Comparison of ENCODE assay signal across 20 mouse cellular contexts in the genomic region with DNA sequence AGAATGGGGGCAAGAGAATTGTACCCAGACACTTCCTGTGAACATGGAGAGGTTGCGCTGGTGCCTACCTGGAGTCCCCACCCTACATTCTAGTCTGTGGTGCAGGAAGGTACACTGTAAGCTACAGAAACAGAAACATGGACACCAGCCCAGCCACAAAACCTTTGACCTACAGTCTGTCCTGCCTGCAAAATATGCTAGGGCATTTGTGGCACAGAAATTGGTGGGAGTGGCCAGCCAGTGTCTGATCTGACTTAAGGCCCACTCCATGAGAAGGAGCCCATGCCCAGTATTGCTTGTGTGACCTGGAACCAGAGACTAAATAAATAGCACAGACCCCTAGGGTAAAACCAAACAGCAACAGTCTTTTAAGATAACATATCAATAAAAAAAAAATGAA. TPM values are rescaled to one million over a fixed set of nuclear protein-coding genes. Genes with fewer than 3 reads are reported as not detected.
DNase-seq lines count a peak whose midpoint lies in the region; ATAC-seq lines count a peak whose summit lies in the region.
"Had no signal": no experiment of that assay in that cellular context is flagged by ENCODE, and none has a peak within 500 bp of the region (broad histone marks: within the 10 kb centered on the region; RNA-seq: fewer than 3 reads in every experiment).

No protein-coding gene starts in this region.

- peak; percentile 78 for DNase-seq in heart, adult 11 months
- DNase-seq in kidney, adult 9 months, result peak; percentile 20
- DNase-seq in kidney, adult 18-20 months, result no peak
- DNase-seq in liver, embryonic 11.5 days (ENCODE audit: low spot score), result no peak
- DNase-seq: adrenal gland, adult 8-10 months; cerebellum, adult 2 months; cerebellum, postnatal 10 days; forebrain, postnatal 0 days; gastrocnemius, postnatal 14 days; heart, postnatal 36 days had no signal

- no peaks in the 10 kb centered on the region for H3K9me3 ChIP-seq in heart, embryonic 11.5 days (replicated peaks; ENCODE audit: control insufficient read depth, low read length)
- no peaks in the 10 kb centered on the region for H3K9me3 ChIP-seq in liver, embryonic 15.5 days (replicated peaks)
- no peaks in the 10 kb centered on the region for H3K9me3 ChIP-seq in liver, embryonic 11.5 days (ENCODE audit: control insufficient read depth, low read length)
- H3K9me3 ChIP-seq: embryonic facial prominence, embryonic 10.5 days; forebrain, embryonic 13.5 days; heart, embryonic 13.5 days; hindbrain, embryonic 15.5 days had no signal

- no peak overlapping the region for H3K4me3 ChIP-seq in heart, embryonic 11.5 days (ENCODE audit: low read depth, low read length)
- H3K4me3 ChIP-seq in liver, embryonic 15.5 days (replicated peaks), result no peak overlapping the region
- H3K4me3 ChIP-seq in liver, embryonic 11.5 days (ENCODE audit: low read depth, low read length), result no peak overlapping the region
- H3K4me3 ChIP-seq: embryonic facial prominence, embryonic 10.5 days; forebrain, embryonic 13.5 days; heart, embryonic 13.5 days; hindbrain, embryonic 15.5 days had no signal

- H3K9ac ChIP-seq in heart, embryonic 11.5 days (ENCODE audit: low read depth, low read length), result no peak overlapping the region
- no peak overlapping the region for H3K9ac ChIP-seq in liver, embryonic 15.5 days
- no peak overlapping the region for H3K9ac ChIP-seq in liver, embryonic 11.5 days (ENCODE audit: low read depth, low read length)
- H3K9ac ChIP-seq: forebrain, embryonic 13.5 days; forebrain, postnatal 0 days; heart, embryonic 13.5 days; hindbrain, embryonic 15.5 days had no signal

- WGBS in heart, embryonic 11.5 days (ENCODE audit: insufficient replicate concordance), result 100% methylated on average over 1 of the region's 1 CpGs
- WGBS in liver, embryonic 15.5 days (ENCODE audit: insufficient replicate concordance), result 93% methylated on average over 1 of the region's 1 CpGs
- 83% methylated on average over 1 of the region's 1 CpGs for WGBS in liver, embryonic 11.5 days

- no peak overlapping the region for H3K4me2 ChIP-seq in heart, embryonic 11.5 days
- no peak overlapping the region for H3K4me2 ChIP-seq in liver, embryonic 15.5 days
- no peak overlapping the region for H3K4me2 ChIP-seq in liver, embryonic 11.5 days
- H3K4me2 ChIP-seq: forebrain, embryonic 13.5 days; heart, embryonic 13.5 days; hindbrain, embryonic 15.5 days had no signal

- peaks cover 25% of the 10 kb centered on the region for H3K27me3 ChIP-seq in heart, embryonic 11.5 days (ENCODE audit: control insufficient read depth, insufficient read depth, low read length)
- H3K27me3 ChIP-seq in liver, embryonic 15.5 days, result no peaks in the 10 kb centered on the region
- H3K27me3 ChIP-seq in liver, embryonic 11.5 days (replicated peaks; ENCODE audit: control insufficient read depth, insufficient read depth, low read length), result no peaks in the 10 kb centered on the region
- H3K27me3 ChIP-seq: CH12.LX; forebrain, embryonic 13.5 days; hindbrain, embryonic 15.5 days; Patski had no signal

- no peaks in the 10 kb centered on the region for H3K4me1 ChIP-seq in heart, embryonic 11.5 days (ENCODE audit: control insufficient read depth, insufficient read depth, low read length)
- H3K4me1 ChIP-seq in liver, embryonic 15.5 days (replicated peaks), result peaks cover 54% of the 10 kb centered on the region
- H3K4me1 ChIP-seq in liver, embryonic 11.5 days (replicated peaks; ENCODE audit: control insufficient read depth, insufficient read depth, low read length), result peaks cover 15% of the 10 kb centered on the region
- H3K4me1 ChIP-seq: forebrain, embryonic 13.5 days; hindbrain, embryonic 15.5 days had no signal

- no peak for ATAC-seq in heart, embryonic 11.5 days (replicated peaks; ENCODE audit: insufficient number of reproducible peaks, low FRiP score, low TSS enrichment)
- no peak for ATAC-seq in liver, embryonic 15.5 days (ENCODE audit: insufficient read depth)
- no peak for ATAC-seq in liver, embryonic 11.5 days (replicated peaks; ENCODE audit: low FRiP score)
- ATAC-seq: activated CD4-positive, CD25-positive, alpha-beta regulatory T cell, adult 4 months; forebrain, embryonic 13.5 days; forebrain, postnatal 0 days; Patski had no signal

- no peak overlapping the region for H3K27ac ChIP-seq in heart, embryonic 11.5 days (ENCODE audit: low read depth, low read length)
- peak overlapping the region; percentile 30 for H3K27ac ChIP-seq in liver, embryonic 15.5 days (replicated peaks)
- no peak overlapping the region for H3K27ac ChIP-seq in liver, embryonic 11.5 days (ENCODE audit: low read depth, low read length)
- H3K27ac ChIP-seq: embryonic facial prominence, embryonic 10.5 days; forebrain, embryonic 13.5 days; heart, embryonic 13.5 days; hindbrain, embryonic 15.5 days had no signal

- H3K36me3 ChIP-seq in heart, embryonic 11.5 days (ENCODE audit: control insufficient read depth, insufficient read depth, low read length), result no peaks in the 10 kb centered on the region
- no peaks in the 10 kb centered on the region for H3K36me3 ChIP-seq in liver, embryonic 15.5 days (replicated peaks)
- H3K36me3 ChIP-seq in liver, embryonic 11.5 days (ENCODE audit: control insufficient read depth, insufficient read depth, low read length), result no peaks in the 10 kb centered on the region
- H3K36me3 ChIP-seq: embryonic facial prominence, embryonic 10.5 days; heart, embryonic 13.5 days; hindbrain, embryonic 15.5 days had no signal

RNA-seq across cellular contexts. Expression of gene Clgn, which starts 31.7 kb away (rescaled TPM):
- polyA plus RNA-seq in heart, embryonic 11.5 days (2014; fragmentation: Nextera tagmentation; extraction: Ambion mirVana), result 0.07 and 0.20 TPM in 2 replicates
- polyA plus RNA-seq in liver, embryonic 15.5 days (2015; fragmentation: Nextera tagmentation; extraction: Ambion mirVana), result 0.22 and 0.28 TPM in 2 replicates
- polyA plus RNA-seq in liver, embryonic 11.5 days (2014; fragmentation: Nextera tagmentation; extraction: Ambion mirVana), result 0.62 and 0.87 TPM in 2 replicates
- polyA plus RNA-seq: heart, postnatal 0 days; Patski had no signal

RNA-seq across cellular contexts. Expression of gene Scoc, which starts 36.8 kb away (rescaled TPM):
- 92.8 and 95.5 TPM in 2 replicates for polyA plus RNA-seq in heart, embryonic 11.5 days (2014; fragmentation: Nextera tagmentation; extraction: Ambion mirVana)
- polyA plus RNA-seq in liver, embryonic 15.5 days (2015; fragmentation: Nextera tagmentation; extraction: Ambion mirVana), result 45.8 and 53.8 TPM in 2 replicates
- polyA plus RNA-seq in liver, embryonic 11.5 days (2014; fragmentation: Nextera tagmentation; extraction: Ambion mirVana), result 83.3 and 91.0 TPM in 2 replicates

Comparison
In these comparisons a context has a peak if more than half of its experiments do, and no peak if none do; other contexts are left out.
1. DNase-seq: peak in heart, adult 11 months (single experiment) and kidney, adult 9 months (single experiment); none in kidney, adult 18-20 months (single experiment) and liver, embryonic 11.5 days (single experiment).